Mouse (Mus musculus) embryonic facial prominence, embryonic 12.5 days (tissue): ENCODE results near the gene Ada. TPM values are rescaled to one million over a fixed set of nuclear protein-coding genes. Genes with fewer than 3 reads are reported as not detected.

Experiments used
- ATAC-seq: fragments of 200-750 bp; cut with Nextera tagmentation; 2 replicates; pipeline ENCODE4 v1.8.0; 2017; ENCODE audit not compliant: insufficient number of reproducible peaks, insufficient read depth, low FRiP score, low TSS enrichment
- H3K27ac ChIP-seq: fragments of 300-500 bp; sonication (generic); 2 replicates; pipeline ENCODE4 v1.5.1; 2016; ENCODE audit warnings: mild to moderate bottlenecking
- H3K27me3 ChIP-seq: fragments of 300-500 bp; sonication (generic); 2 replicates; pipeline ENCODE4 v1.6.1; 2016; ENCODE audit warnings: mild to moderate bottlenecking, moderate library complexity
- H3K36me3 ChIP-seq: fragments of 300-500 bp; sonication (generic); 2 replicates; pipeline ENCODE4 v1.6.1; 2016; ENCODE audit warnings: mild to moderate bottlenecking
- H3K4me1 ChIP-seq: fragments of 300-500 bp; sonication (generic); 2 replicates; pipeline ENCODE4 v1.6.1; 2016
- H3K4me2 ChIP-seq: fragments of 300-500 bp; sonication (generic); replicated peaks from 2 replicates; pipeline ENCODE4 v1.6.1; 2016; ENCODE audit warnings: mild to moderate bottlenecking, moderate library complexity
- H3K4me3 ChIP-seq: fragments of 300-500 bp; sonication (generic); 2 replicates; pipeline ENCODE4 v1.5.1; 2016; ENCODE audit warnings: mild to moderate bottlenecking
- H3K9ac ChIP-seq: fragments of 300-500 bp; sonication (generic); 2 replicates; pipeline ENCODE4 v1.6.1; 2016; ENCODE audit warnings: mild to moderate bottlenecking, moderate library complexity
- H3K9me3 ChIP-seq: fragments of 300-500 bp; sonication (generic); 2 replicates; pipeline ENCODE4 v1.6.1; 2016; ENCODE audit warnings: mild to moderate bottlenecking, moderate library complexity
- WGBS: fragments of 180-500 bp; shearing (Covaris S2); methylation state at CpG from one replicate; pipeline ENCODE4 v1.1.7; 2016; 5-methylcytosine and 5-hydroxymethylcytosine counted together
- polyA plus RNA-seq: library from polyadenylated mRNA; unstranded; fragments of >200 nt; fragmentation: Nextera tagmentation; extraction: Ambion mirVana; gene quantifications from 2 replicates; pipeline ENCODE4 v1.2.1, GENCODE M21; 2016

Ada gene
- 6.9 and 8.6 TPM in 2 replicates for polyA plus RNA-seq

DNA sequence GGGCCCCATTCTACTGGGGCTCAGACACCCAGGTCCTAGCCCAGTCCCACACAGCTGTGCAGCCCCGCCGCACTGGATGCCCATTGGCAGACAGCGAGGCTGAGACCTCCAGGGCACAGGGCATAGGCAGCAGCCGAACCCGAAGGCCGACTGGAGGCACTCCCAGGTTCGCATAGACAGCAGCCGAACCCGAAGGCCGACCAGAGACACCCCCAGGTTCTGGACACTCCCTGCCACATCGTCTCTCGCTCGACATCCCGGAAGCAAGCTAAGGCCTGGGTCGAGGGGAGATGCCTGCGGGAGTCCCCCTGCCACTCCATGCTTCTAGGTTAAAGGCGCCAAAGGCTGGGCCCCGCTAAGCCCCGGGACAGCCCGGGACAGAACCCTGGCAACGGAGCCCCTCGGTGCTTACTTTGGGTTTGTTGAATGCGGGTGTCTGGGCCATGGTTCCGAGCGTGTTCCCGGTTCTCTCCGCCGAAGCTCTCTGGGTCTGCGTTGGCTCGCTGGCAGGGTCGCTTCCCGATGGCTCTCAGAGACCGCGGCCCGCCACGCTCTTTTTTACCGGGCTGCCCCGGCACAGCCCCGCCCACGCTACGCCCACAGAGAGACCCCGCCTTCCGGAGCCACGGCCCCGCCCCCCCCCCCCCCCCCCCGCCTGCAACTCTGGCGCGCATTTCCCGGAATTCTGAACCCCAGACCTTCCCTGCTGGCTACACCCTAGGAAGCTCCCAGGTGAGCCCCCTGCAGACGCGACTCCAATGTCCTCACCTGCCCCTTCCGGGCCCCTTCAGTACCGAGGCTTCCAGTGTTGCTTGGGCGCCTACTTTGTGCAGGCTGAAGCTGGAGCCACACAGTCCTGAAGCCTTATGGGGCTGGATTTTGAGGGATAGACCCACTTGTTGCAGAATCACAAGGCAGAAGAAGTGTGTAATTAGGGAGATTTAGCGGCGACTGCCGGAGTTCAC is at the start of gene Ada:
Gene Ada, minus strand, starts transcription at position 593 of the 965 bp plus-strand sequence.
- Histone ChIP-seq H3K4me2 (peak within 1 kb of the TSS; percentile 85), H3K27ac (0 out of 2 replicates have a peak within 1 kb of the TSS, but pooled peaks have one; percentile 2), H3K27me3 (peaks cover 15% of the 10 kb centered on the region), H3K9ac (peak within 1 kb of the TSS; percentile 52), H3K9me3 (no peaks in the 10 kb centered on the region), H3K36me3 (no peaks in the 10 kb centered on the region), H3K4me3 (peak within 1 kb of the TSS; percentile 58), H3K4me1 (no peaks in the 10 kb centered on the region)
- ATAC-seq: peak; percentile 59
- WGBS: under 1% methylated on average over 48 of the region's 57 CpGs

DNA sequence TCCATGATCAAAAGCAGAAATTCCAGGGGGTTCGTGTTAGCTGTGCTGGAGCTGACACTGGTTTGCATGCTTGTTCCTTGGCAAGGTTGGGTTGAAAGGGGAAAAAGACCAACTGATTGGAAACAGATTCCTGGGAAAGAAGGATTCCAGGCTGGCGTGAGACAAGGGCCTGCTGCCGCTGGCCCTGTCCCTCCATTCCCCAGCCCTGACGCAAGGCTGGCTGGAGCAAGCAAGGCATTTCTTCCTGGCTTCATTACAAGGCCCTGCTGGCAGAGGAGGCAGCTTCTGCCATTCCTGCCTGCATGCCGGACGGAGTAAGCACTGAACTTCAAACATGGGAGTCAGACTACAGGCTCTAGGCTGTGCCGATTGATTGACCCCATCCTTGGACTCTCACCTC is 48.4 kb upstream of the Ada start:
- Histone ChIP-seq H3K9ac (no peak overlapping the region), H3K4me1 (peaks cover 4% of the 10 kb centered on the region; the same call in 1 of the 2 replicates), H3K27me3 (no peaks in the 10 kb centered on the region), H3K4me3 (no peak overlapping the region), H3K4me2 (no peak overlapping the region), H3K9me3 (no peaks in the 10 kb centered on the region), H3K27ac (no peak overlapping the region), H3K36me3 (no peaks in the 10 kb centered on the region)
- WGBS: 45% methylated on average over 7 of the region's 7 CpGs
- ATAC-seq: no peak

DNA sequence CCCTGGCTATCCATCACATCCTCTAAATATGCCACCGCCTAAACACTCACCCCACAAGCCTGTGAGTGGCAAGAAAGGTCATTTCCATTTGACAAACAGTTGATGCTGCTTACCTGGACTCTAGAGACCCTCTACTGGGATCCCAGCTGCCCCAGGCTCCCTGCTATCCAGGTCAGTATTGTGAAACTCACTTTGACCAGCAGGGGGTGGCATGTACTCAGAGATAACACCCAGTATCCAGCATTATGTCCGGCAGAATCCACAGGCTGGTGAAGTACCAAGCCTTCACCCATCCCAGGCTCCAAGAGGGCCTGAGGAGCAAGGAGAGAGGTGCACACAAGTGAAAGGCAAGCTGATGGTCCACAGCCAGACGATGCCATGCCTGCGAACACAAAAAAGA is 38.4 kb upstream of the Ada start:
- no peak overlapping the region for H3K4me3 ChIP-seq
- H3K4me1 ChIP-seq: no peaks in the 10 kb centered on the region
- no peak overlapping the region for H3K27ac ChIP-seq
- WGBS: 72% methylated on average over 4 of the region's 4 CpGs
- no peak for ATAC-seq
- H3K4me2 ChIP-seq: no peak overlapping the region
- no peaks in the 10 kb centered on the region for H3K9me3 ChIP-seq
- H3K9ac ChIP-seq: no peak overlapping the region
- no peaks in the 10 kb centered on the region for H3K36me3 ChIP-seq
- no peaks in the 10 kb centered on the region for H3K27me3 ChIP-seq

DNA sequence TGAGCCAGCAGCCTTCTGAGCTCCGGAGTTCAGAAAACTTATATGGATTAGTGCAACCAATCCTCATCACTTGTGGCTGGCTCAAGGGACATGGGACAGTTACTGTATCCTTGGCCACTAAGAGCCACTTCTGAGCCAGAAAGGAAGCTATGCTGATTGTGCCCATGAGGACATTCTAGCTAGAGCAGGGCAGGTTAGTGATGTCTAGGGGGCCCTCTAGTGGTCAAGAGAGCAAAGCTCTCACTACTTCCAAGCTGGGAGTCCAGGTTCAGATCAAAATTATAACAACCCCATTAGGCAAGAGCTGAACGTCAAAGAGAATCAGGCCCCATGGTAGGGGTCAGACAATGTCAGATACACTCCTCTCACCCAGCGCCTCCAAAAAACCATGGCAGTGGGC is 37.7 kb upstream of the Ada start:
- H3K27ac ChIP-seq: no peak overlapping the region

DNA sequence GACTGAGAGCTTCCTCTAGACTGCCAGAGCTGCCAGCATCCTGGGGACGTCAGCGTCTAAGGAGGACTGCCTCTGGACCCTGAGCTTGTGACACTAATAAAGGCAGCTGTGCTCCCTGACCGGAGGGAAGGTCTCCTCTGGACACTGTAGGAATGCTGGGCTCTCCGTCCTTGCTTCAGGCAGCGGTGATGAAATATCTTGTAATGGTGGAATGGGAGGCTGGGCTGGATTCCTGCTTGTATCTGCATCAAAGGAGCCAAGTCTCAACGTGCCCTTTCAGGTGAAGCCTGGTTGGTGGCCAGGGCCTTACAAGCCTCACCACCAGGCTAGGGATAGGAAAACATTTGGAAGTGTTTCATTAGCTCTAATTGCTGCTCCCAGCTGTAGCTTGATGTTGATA is 37.0 kb upstream of the Ada start:
- WGBS: 83% methylated on average over 6 of the region's 6 CpGs
- H3K36me3 ChIP-seq: no peaks in the 10 kb centered on the region
- H3K4me3 ChIP-seq: no peak overlapping the region
- H3K27ac ChIP-seq: no peak overlapping the region
- no peaks in the 10 kb centered on the region for H3K27me3 ChIP-seq
- no peak overlapping the region for H3K4me2 ChIP-seq
- no peak overlapping the region for H3K9ac ChIP-seq
- ATAC-seq: no peak
- H3K9me3 ChIP-seq: no peaks in the 10 kb centered on the region
- no peaks in the 10 kb centered on the region for H3K4me1 ChIP-seq

More for the DNA sequence above, 37.7 kb upstream of the Ada start:
- Histone ChIP-seq H3K9me3 (no peaks in the 10 kb centered on the region), H3K9ac (no peak overlapping the region), H3K27me3 (no peaks in the 10 kb centered on the region), H3K4me3 (no peak overlapping the region), H3K36me3 (no peaks in the 10 kb centered on the region), H3K4me1 (no peaks in the 10 kb centered on the region), H3K4me2 (no peak overlapping the region)
- 44% methylated on average over 3 of the region's 3 CpGs for WGBS
- no peak for ATAC-seq

DNA sequence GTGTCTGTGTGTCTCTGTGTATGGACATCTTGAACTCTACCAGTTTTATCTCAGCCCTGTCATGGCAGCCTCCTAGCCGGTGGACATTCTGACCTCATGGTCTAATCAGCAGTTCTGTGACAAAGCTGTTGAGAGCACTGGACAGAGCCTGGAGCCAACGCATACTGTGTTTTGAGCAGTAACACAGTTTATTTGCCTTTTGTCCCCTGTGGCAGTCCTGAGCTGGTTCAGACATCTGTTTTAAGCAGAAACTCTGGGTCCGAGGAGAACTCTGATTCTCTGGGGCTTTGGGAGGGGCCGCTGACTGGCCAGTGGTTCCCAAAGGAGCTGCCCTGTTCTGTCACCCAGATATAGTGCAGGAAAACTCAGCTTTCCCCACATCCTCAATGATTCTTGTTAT is 33.9 kb upstream of the Ada start:
- Histone ChIP-seq H3K9ac (no peak overlapping the region), H3K4me3 (no peak overlapping the region), H3K4me2 (no peak overlapping the region), H3K9me3 (no peaks in the 10 kb centered on the region), H3K27ac (no peak overlapping the region), H3K27me3 (no peaks in the 10 kb centered on the region), H3K4me1 (no peaks in the 10 kb centered on the region), H3K36me3 (no peaks in the 10 kb centered on the region)
- 69% methylated on average over 4 of the region's 4 CpGs for WGBS
- no peak for ATAC-seq

DNA sequence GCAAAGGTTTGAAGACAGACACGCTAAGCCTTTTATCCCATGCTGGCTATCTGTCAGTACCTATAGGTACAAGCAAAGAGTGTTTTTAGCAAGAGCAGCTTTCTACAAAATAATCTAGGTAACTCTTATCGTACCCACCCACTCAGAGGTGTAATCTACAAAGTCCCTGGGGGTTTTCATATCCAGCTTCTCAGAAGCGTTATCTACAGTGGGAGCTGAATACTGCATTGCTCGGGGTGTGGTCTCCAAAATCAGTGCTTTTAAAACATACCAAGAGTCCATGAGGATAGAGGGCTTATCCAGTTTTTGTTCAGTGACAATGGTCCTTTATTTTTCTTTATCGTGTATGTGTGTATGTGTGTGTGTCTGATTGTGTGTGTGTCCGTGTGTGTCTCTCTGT is 33.3 kb upstream of the Ada start:
- no peaks in the 10 kb centered on the region for H3K36me3 ChIP-seq
- H3K9ac ChIP-seq: no peak overlapping the region
- no peaks in the 10 kb centered on the region for H3K9me3 ChIP-seq
- H3K4me3 ChIP-seq: no peak overlapping the region
- no peak overlapping the region for H3K27ac ChIP-seq
- no peak overlapping the region for H3K4me2 ChIP-seq
- H3K4me1 ChIP-seq: no peaks in the 10 kb centered on the region
- H3K27me3 ChIP-seq: no peaks in the 10 kb centered on the region
- ATAC-seq: no peak
- 85% methylated on average over 6 of the region's 6 CpGs for WGBS

DNA sequence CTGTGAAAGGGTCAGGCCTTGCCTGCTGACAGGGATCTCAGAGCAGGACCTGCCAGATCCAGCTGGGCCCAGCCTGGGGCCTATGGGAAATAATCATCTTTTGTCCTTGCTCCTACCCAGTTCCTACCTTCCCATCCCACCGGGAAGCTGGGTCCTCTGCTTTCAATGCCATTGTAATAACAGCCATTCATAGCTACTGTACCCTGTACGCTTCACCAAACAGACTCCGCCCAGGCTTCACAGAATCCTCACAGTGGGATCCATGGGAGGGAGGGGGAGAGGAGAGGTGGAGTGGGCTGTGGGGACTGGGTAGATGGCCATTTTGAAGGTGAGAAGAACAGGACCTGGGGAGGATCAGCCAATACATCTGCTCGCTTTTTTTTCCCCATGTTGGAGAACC is 28.9 kb upstream of the Ada start:
- Histone ChIP-seq H3K36me3 (no peaks in the 10 kb centered on the region), H3K9ac (no peak overlapping the region), H3K27ac (no peak overlapping the region), H3K27me3 (no peaks in the 10 kb centered on the region), H3K4me1 (no peaks in the 10 kb centered on the region), H3K9me3 (no peaks in the 10 kb centered on the region), H3K4me2 (no peak overlapping the region), H3K4me3 (no peak overlapping the region)
- no peak for ATAC-seq
- WGBS: 67% methylated on average over 4 of the region's 4 CpGs

DNA sequence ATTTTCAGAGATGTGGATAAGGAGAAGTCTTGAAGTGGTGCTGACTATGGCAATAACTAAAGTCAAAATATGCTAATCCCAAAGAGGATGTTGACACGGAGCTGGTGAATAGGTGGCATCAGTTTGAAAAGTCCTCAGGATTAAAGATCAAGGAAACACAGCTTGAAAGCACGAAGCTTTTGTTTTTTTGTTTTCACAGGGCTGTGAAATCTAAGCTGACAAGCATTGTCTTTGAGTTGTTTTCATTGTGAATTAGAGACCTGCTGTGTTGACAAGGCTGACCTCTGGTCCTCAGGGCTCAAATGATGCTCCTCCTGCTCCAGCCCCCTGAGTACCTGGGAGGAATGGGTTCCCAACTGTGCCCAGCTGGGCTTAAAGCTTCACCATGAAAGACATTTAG is 27.0 kb upstream of the Ada start:
- ATAC-seq: no peak
- Histone ChIP-seq H3K4me3 (no peak overlapping the region), H3K36me3 (no peaks in the 10 kb centered on the region), H3K27me3 (no peaks in the 10 kb centered on the region), H3K4me2 (no peak overlapping the region), H3K9ac (no peak overlapping the region), H3K27ac (no peak overlapping the region), H3K4me1 (no peaks in the 10 kb centered on the region), H3K9me3 (no peaks in the 10 kb centered on the region)
- 2% methylated on average over 2 of the region's 2 CpGs for WGBS

DNA sequence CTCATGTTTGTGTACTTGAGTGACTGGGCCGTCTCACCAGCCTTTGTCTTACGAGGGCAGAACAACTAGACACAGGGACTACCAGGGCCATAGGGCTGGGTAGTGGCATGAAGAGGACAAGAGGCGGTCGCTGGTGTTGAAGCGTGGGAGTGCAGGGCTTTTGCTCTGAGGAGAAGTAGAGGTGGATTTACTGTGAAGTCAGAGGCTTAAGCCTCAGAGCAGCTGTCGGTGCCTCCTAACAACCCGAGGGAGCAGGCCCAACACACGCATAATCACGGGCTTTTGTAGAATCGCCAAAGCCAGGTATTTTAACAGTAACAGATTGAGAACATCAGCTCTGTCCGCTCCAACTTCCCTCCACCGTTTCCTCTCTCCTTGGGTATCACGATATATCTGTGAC is 26.6 kb upstream of the Ada start:
- Histone ChIP-seq H3K4me3 (no peak overlapping the region), H3K27me3 (no peaks in the 10 kb centered on the region), H3K4me2 (no peak overlapping the region), H3K36me3 (no peaks in the 10 kb centered on the region), H3K4me1 (no peaks in the 10 kb centered on the region), H3K9ac (no peak overlapping the region), H3K27ac (no peak overlapping the region), H3K9me3 (no peaks in the 10 kb centered on the region)
- WGBS: 18% methylated on average over 13 of the region's 13 CpGs
- no peak for ATAC-seq

DNA sequence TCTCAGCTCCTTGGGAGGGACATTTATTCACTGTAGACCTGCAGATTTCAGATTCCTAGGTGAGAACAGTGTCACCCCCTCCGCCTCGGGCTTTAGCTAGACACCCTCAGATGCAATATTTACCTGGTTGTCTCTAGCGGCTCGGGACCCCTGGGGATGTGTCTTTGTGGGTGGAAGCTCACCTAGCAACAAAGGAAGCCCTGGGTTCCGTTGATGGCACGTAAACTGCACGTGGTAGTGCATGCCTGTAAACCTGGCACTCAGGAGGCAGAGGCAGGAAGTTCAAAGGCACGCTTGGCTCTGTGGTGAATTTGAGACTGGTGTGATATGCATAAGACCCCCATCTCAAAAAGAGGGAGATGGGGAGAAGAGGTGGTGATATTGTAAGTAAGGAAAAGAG is 20.7 kb upstream of the Ada start:
- H3K27ac ChIP-seq: no peak overlapping the region
- H3K4me3 ChIP-seq: no peak overlapping the region
- ATAC-seq: no peak
- H3K9me3 ChIP-seq: no peaks in the 10 kb centered on the region
- H3K36me3 ChIP-seq: no peaks in the 10 kb centered on the region
- H3K9ac ChIP-seq: no peak overlapping the region
- no peak overlapping the region for H3K4me2 ChIP-seq
- H3K27me3 ChIP-seq: no peaks in the 10 kb centered on the region
- H3K4me1 ChIP-seq: no peaks in the 10 kb centered on the region
- WGBS: 87% methylated on average over 8 of the region's 8 CpGs

DNA sequence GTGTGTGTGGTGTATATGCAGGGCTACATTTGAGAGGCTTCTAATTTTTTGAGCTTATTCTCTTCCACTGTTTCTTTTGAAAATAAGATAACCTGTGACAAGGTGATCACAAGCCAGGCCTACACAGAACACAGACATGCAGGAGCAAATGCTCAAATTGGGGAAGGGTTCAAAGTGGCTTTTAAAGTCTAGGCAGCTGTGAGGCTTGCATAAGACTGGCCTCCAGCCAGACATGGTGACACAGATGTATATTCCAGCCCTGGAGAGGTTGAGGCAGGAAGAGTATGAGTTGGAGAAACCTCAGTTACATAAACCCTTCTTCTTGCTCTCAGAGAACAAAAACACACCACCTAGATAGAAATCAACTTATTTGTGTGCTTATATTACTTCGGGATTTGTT is 16.9 kb upstream of the Ada start:
- no peak overlapping the region for H3K4me3 ChIP-seq
- 75% methylated on average over 1 of the region's 1 CpGs for WGBS
- ATAC-seq: no peak

More for the DNA sequence above, 16.9 kb upstream of the Ada start:
- H3K36me3 ChIP-seq: no peaks in the 10 kb centered on the region
- no peaks in the 10 kb centered on the region for H3K9me3 ChIP-seq
- H3K27ac ChIP-seq: no peak overlapping the region
- no peak overlapping the region for H3K9ac ChIP-seq
- no peaks in the 10 kb centered on the region for H3K27me3 ChIP-seq
- no peak overlapping the region for H3K4me2 ChIP-seq
- H3K4me1 ChIP-seq: no peaks in the 10 kb centered on the region
